In genomic region chr7:28370051-28370450, GRCm38 (mm10) we compare ENCODE assay signal across 9 mouse cellular contexts. TPM values are rescaled to one million over a fixed set of nuclear protein-coding genes. Genes with fewer than 3 reads are reported as not detected.
DNase-seq lines count a peak whose midpoint lies in the region; ATAC-seq lines count a peak whose summit lies in the region.
"Had no signal": no experiment of that assay in that cellular context is flagged by ENCODE, and none has a peak within 500 bp of the region (broad histone marks: within the 10 kb centered on the region; RNA-seq: fewer than 3 reads in every experiment).

No protein-coding gene starts in this region.

- peaks cover 24% of the 10 kb centered on the region for H3K36me3 ChIP-seq in heart, embryonic 11.5 days (ENCODE audit: control insufficient read depth, insufficient read depth, low read length)
- peaks cover 22% of the 10 kb centered on the region for H3K36me3 ChIP-seq in neural tube, embryonic 11.5 days (ENCODE audit: control insufficient read depth, insufficient read depth, low read length)
- peaks cover 54% of the 10 kb centered on the region for H3K36me3 ChIP-seq in limb, embryonic 12.5 days
- H3K36me3 ChIP-seq in stomach, embryonic 16.5 days (ENCODE audit: control insufficient read depth, insufficient read depth, low read length): peaks cover 23% of the 10 kb centered on the region

- peaks cover 16% of the 10 kb centered on the region for H3K4me1 ChIP-seq in heart, embryonic 11.5 days (ENCODE audit: control insufficient read depth, insufficient read depth, low read length)
- H3K4me1 ChIP-seq in neural tube, embryonic 11.5 days (ENCODE audit: control insufficient read depth, insufficient read depth, low read length): peaks cover 12% of the 10 kb centered on the region
- peaks cover 27% of the 10 kb centered on the region for H3K4me1 ChIP-seq in limb, embryonic 12.5 days (replicated peaks)
- peaks cover 18% of the 10 kb centered on the region for H3K4me1 ChIP-seq in stomach, embryonic 16.5 days (ENCODE audit: control insufficient read depth, insufficient read depth, low read length)

- H3K4me3 ChIP-seq in heart, embryonic 11.5 days (ENCODE audit: low read depth, low read length): peak overlapping the region; percentile 89
- peak overlapping the region; percentile 82 for H3K4me3 ChIP-seq in neural tube, embryonic 11.5 days (ENCODE audit: low read depth, low read length)
- peak overlapping the region; percentile 84 for H3K4me3 ChIP-seq in limb, embryonic 12.5 days (replicated peaks)
- peak overlapping the region; percentile 82 for H3K4me3 ChIP-seq in stomach, embryonic 16.5 days (replicated peaks; ENCODE audit: low read length)

- H3K9me3 ChIP-seq in heart, embryonic 11.5 days (replicated peaks; ENCODE audit: control insufficient read depth, low read length): no peaks in the 10 kb centered on the region
- H3K9me3 ChIP-seq in neural tube, embryonic 11.5 days (ENCODE audit: control insufficient read depth, low read length): no peaks in the 10 kb centered on the region
- no peaks in the 10 kb centered on the region for H3K9me3 ChIP-seq in limb, embryonic 12.5 days
- no peaks in the 10 kb centered on the region for H3K9me3 ChIP-seq in stomach, embryonic 16.5 days (replicated peaks; ENCODE audit: control insufficient read depth, low read length)

- no peak overlapping the region for H3K27ac ChIP-seq in heart, embryonic 11.5 days (ENCODE audit: low read depth, low read length)
- no peak overlapping the region for H3K27ac ChIP-seq in neural tube, embryonic 11.5 days (ENCODE audit: low read depth, low read length)
- H3K27ac ChIP-seq in limb, embryonic 12.5 days: no peak overlapping the region
- H3K27ac ChIP-seq in stomach, embryonic 16.5 days (ENCODE audit: low read length): no peak overlapping the region

- H3K27me3 ChIP-seq in heart, embryonic 11.5 days (ENCODE audit: control insufficient read depth, insufficient read depth, low read length): no peaks in the 10 kb centered on the region
- no peaks in the 10 kb centered on the region for H3K27me3 ChIP-seq in neural tube, embryonic 11.5 days (ENCODE audit: control insufficient read depth, insufficient read depth, low read length)
- no peaks in the 10 kb centered on the region for H3K27me3 ChIP-seq in limb, embryonic 12.5 days
- no peaks in the 10 kb centered on the region for H3K27me3 ChIP-seq in stomach, embryonic 16.5 days (ENCODE audit: control insufficient read depth, insufficient read depth, low read length)

- H3K9ac ChIP-seq in heart, embryonic 11.5 days (ENCODE audit: low read depth, low read length): peak overlapping the region; percentile 97
- H3K9ac ChIP-seq in neural tube, embryonic 11.5 days (ENCODE audit: low read length): peak overlapping the region; percentile 26
- peak overlapping the region; percentile 91 for H3K9ac ChIP-seq in limb, embryonic 12.5 days (replicated peaks)
- peak overlapping the region; percentile 94 for H3K9ac ChIP-seq in stomach, embryonic 16.5 days (ENCODE audit: low read length)

- H3K4me2 ChIP-seq in heart, embryonic 11.5 days: peak overlapping the region; percentile 97
- peak overlapping the region; percentile 88; the same call in 1 of the 2 replicates for H3K4me2 ChIP-seq in neural tube, embryonic 11.5 days (ENCODE audit: low read depth)
- peak overlapping the region; percentile 98 for H3K4me2 ChIP-seq in limb, embryonic 12.5 days
- H3K4me2 ChIP-seq in stomach, embryonic 16.5 days (ENCODE audit: low read depth, low read length): peak overlapping the region; percentile 80

- no peak for ATAC-seq in heart, embryonic 11.5 days (replicated peaks; ENCODE audit: insufficient number of reproducible peaks, low FRiP score, low TSS enrichment)
- no peak for ATAC-seq in neural tube, embryonic 11.5 days (ENCODE audit: insufficient read depth, low FRiP score, low TSS enrichment)
- ATAC-seq in limb, embryonic 12.5 days (ENCODE audit: insufficient number of reproducible peaks, insufficient read depth, low FRiP score, low TSS enrichment, low read depth): no peak
- ATAC-seq in stomach, embryonic 16.5 days (ENCODE audit: insufficient read depth, low FRiP score): no peak

- 86% methylated on average over 14 of the region's 14 CpGs for whole genome bisulfite sequencing in heart, embryonic 11.5 days (ENCODE audit: insufficient replicate concordance)
- 93% methylated on average over 14 of the region's 14 CpGs for WGBS in neural tube, embryonic 11.5 days
- WGBS in limb, embryonic 12.5 days: 94% methylated on average over 14 of the region's 14 CpGs
- WGBS in stomach, embryonic 16.5 days: 93% methylated on average over 14 of the region's 14 CpGs

- no peak for DNase-seq in heart, adult 9 months (ENCODE audit: low spot score in 2 of 2)
- DNase-seq in neural tube, embryonic 11.5 days (ENCODE audit: low spot score): no peak
- no peak for DNase-seq in neural tube, embryonic 10.5 days (ENCODE audit: extremely low spot score, low spot score)
- DNase-seq in thymus, postnatal 0 days (ENCODE audit: low spot score): no peak
- DNase-seq in layer of hippocampus, postnatal 14 days (ENCODE audit: low spot score in 2 of 2): no peak
- DNase-seq: B cell, adult 2 months had no signal

RNA-seq across cellular contexts. Expression of gene Plekhg2, which starts 2.3 kb away (rescaled TPM):
- polyA plus RNA-seq in heart, embryonic 11.5 days (2014; fragmentation: Nextera tagmentation; extraction: Ambion mirVana): 44.6 and 47.8 TPM in 2 replicates
- polyA plus RNA-seq in neural tube, embryonic 11.5 days (2014; fragmentation: Nextera tagmentation; extraction: Ambion mirVana): 50.5 and 54.5 TPM in 2 replicates
- polyA plus RNA-seq in limb, embryonic 12.5 days (2016; fragmentation: Nextera tagmentation; extraction: Ambion mirVana): 96.9 and 106 TPM in 2 replicates
- 49.9 and 50.7 TPM in 2 replicates for polyA plus RNA-seq in stomach, embryonic 16.5 days (2015; fragmentation: Nextera tagmentation; extraction: Ambion mirVana)
- 35.4 and 49.6 TPM in 2 replicates for polyA plus RNA-seq in thymus, postnatal 0 days (2015; fragmentation: Nextera tagmentation; extraction: Ambion mirVana)
- total RNA-seq in layer of hippocampus, postnatal 14 days (2021): 10 to 100 TPM; 11.6 to 12.3 TPM

RNA-seq across cellular contexts. Expression of gene Zfp36, which starts 10.0 kb away (rescaled TPM):
- 10.9 and 11.6 TPM in 2 replicates for polyA plus RNA-seq in heart, embryonic 11.5 days (2014; fragmentation: Nextera tagmentation; extraction: Ambion mirVana)
- polyA plus RNA-seq in neural tube, embryonic 11.5 days (2014; fragmentation: Nextera tagmentation; extraction: Ambion mirVana): 4.3 and 5.1 TPM in 2 replicates
- 7.1 and 7.7 TPM in 2 replicates for polyA plus RNA-seq in limb, embryonic 12.5 days (2016; fragmentation: Nextera tagmentation; extraction: Ambion mirVana)
- 26.1 and 35.1 TPM in 2 replicates for polyA plus RNA-seq in stomach, embryonic 16.5 days (2015; fragmentation: Nextera tagmentation; extraction: Ambion mirVana)
- 70.6 and 72.0 TPM in 2 replicates for polyA plus RNA-seq in thymus, postnatal 0 days (2015; fragmentation: Nextera tagmentation; extraction: Ambion mirVana)
- total RNA-seq in layer of hippocampus, postnatal 14 days (2021): 1 to 10 TPM; 3.6 to 3.9 TPM

RNA-seq across cellular contexts. Expression of gene Rps16, which starts 19.6 kb away (rescaled TPM):
- polyA plus RNA-seq in heart, embryonic 11.5 days (2014; fragmentation: Nextera tagmentation; extraction: Ambion mirVana): 750 and 792 TPM in 2 replicates
- polyA plus RNA-seq in neural tube, embryonic 11.5 days (2014; fragmentation: Nextera tagmentation; extraction: Ambion mirVana): 780 and 827 TPM in 2 replicates
- 915 and 927 TPM in 2 replicates for polyA plus RNA-seq in limb, embryonic 12.5 days (2016; fragmentation: Nextera tagmentation; extraction: Ambion mirVana)
- polyA plus RNA-seq in stomach, embryonic 16.5 days (2015; fragmentation: Nextera tagmentation; extraction: Ambion mirVana): 800 and 962 TPM in 2 replicates
- 1,689 and 1,723 TPM in 2 replicates for polyA plus RNA-seq in thymus, postnatal 0 days (2015; fragmentation: Nextera tagmentation; extraction: Ambion mirVana)
- total RNA-seq in layer of hippocampus, postnatal 14 days (2021): 100 to 1,000 TPM; 464 to 499 TPM

RNA-seq across cellular contexts. Expression of gene Med29, which starts 22.5 kb away (rescaled TPM):
- 46.4 and 54.3 TPM in 2 replicates for polyA plus RNA-seq in heart, embryonic 11.5 days (2014; fragmentation: Nextera tagmentation; extraction: Ambion mirVana)
- polyA plus RNA-seq in neural tube, embryonic 11.5 days (2014; fragmentation: Nextera tagmentation; extraction: Ambion mirVana): 45.8 and 48.8 TPM in 2 replicates
- polyA plus RNA-seq in limb, embryonic 12.5 days (2016; fragmentation: Nextera tagmentation; extraction: Ambion mirVana): 45.4 and 51.6 TPM in 2 replicates
- 38.7 and 41.2 TPM in 2 replicates for polyA plus RNA-seq in stomach, embryonic 16.5 days (2015; fragmentation: Nextera tagmentation; extraction: Ambion mirVana)
- polyA plus RNA-seq in thymus, postnatal 0 days (2015; fragmentation: Nextera tagmentation; extraction: Ambion mirVana): 42.0 and 42.5 TPM in 2 replicates
- 10 to 100 TPM; 19.3 to 20.1 TPM for total RNA-seq in layer of hippocampus, postnatal 14 days (2021)

RNA-seq across cellular contexts. Expression of gene Paf1, which starts 22.7 kb away (rescaled TPM):
- 70.2 and 81.4 TPM in 2 replicates for polyA plus RNA-seq in heart, embryonic 11.5 days (2014; fragmentation: Nextera tagmentation; extraction: Ambion mirVana)
- polyA plus RNA-seq in neural tube, embryonic 11.5 days (2014; fragmentation: Nextera tagmentation; extraction: Ambion mirVana): 71.7 and 78.0 TPM in 2 replicates
- 83.0 and 86.8 TPM in 2 replicates for polyA plus RNA-seq in limb, embryonic 12.5 days (2016; fragmentation: Nextera tagmentation; extraction: Ambion mirVana)
- polyA plus RNA-seq in stomach, embryonic 16.5 days (2015; fragmentation: Nextera tagmentation; extraction: Ambion mirVana): 84.3 and 88.5 TPM in 2 replicates
- 59.3 and 64.0 TPM in 2 replicates for polyA plus RNA-seq in thymus, postnatal 0 days (2015; fragmentation: Nextera tagmentation; extraction: Ambion mirVana)
- total RNA-seq in layer of hippocampus, postnatal 14 days (2021): 10 to 100 TPM; 73.5 to 74.2 TPM

Comparison
In these comparisons a context has a peak if more than half of its experiments do, and no peak if none do; other contexts are left out.
1. H3K9ac ChIP-seq: peak in every context shown above with its lines; median percentile 97 in heart, embryonic 11.5 days; 94 in stomach, embryonic 16.5 days; 91 in limb, embryonic 12.5 days; 26 in neural tube, embryonic 11.5 days.